Mouse (Mus musculus) liver, embryonic 14.5 days (tissue): ENCODE results near the gene Ube2r2. TPM values are rescaled to one million over a fixed set of nuclear protein-coding genes. Genes with fewer than 3 reads are reported as not detected.

Experiments
- ATAC-seq: fragments of 200-750 bp; cut with Nextera tagmentation; 2 replicates; pipeline ENCODE4 v1.8.0; 2017; ENCODE audit warnings: moderate number of reproducible peaks, mild to moderate bottlenecking, moderate library complexity; ENCODE audit not compliant: insufficient read depth
- DNase-seq, 3 experiments: peaks; one replicate each; pipeline ENCODE4 v3.0.0-alpha.2; 2012 to 2013; ENCODE audit warnings: low read depth in 3 of 3, low spot score in 3 of 3
- H3K27ac ChIP-seq: fragments of 300-500 bp; sonication (generic); 2 replicates; pipeline ENCODE4 v1.5.1; 2014; ENCODE audit warnings: moderate library complexity, mild to moderate bottlenecking, control low read depth, inconsistent platforms
- H3K27me3 ChIP-seq: fragments of 300-500 bp; sonication (generic); 2 replicates; pipeline ENCODE4 v1.6.1; 2014; ENCODE audit warnings: mild to moderate bottlenecking, low read length, moderate library complexity; ENCODE audit not compliant: control insufficient read depth, insufficient read depth
- H3K36me3 ChIP-seq: fragments of 300-500 bp; sonication (generic); replicated peaks from 2 replicates; pipeline ENCODE4 v1.6.1; 2014; ENCODE audit warnings: low read depth; ENCODE audit not compliant: control insufficient read depth, insufficient read depth
- H3K4me1 ChIP-seq, 2 experiments: fragments of 200-500 bp in 1 of 2; fragments of 300-500 bp in 1 of 2; sonication (generic) in 1 of 2; replicated peaks; 2 replicates each; pipeline ENCODE4 v1.6.1; 2012 to 2014; ENCODE audit warnings: antibody characterized with exemption in 1 of 2, inconsistent platforms in 1 of 2, low read length in 1 of 2; ENCODE audit not compliant: control insufficient read depth in 2 of 2, insufficient read depth in 2 of 2
- H3K4me2 ChIP-seq: fragments of 300-500 bp; sonication (generic); 2 replicates; pipeline ENCODE4 v1.6.1; 2014; ENCODE audit warnings: low read depth, mild to moderate bottlenecking, control low read depth, moderate library complexity
- H3K4me3 ChIP-seq, 2 experiments: fragments of 200-500 bp in 1 of 2; fragments of 300-500 bp in 1 of 2; sonication (generic) in 1 of 2; 2 replicates each; pipeline ENCODE4 v1.5.1; 2012 to 2014; ENCODE audit warnings: low read depth in 2 of 2, low read length in 2 of 2, mild to moderate bottlenecking in 2 of 2, control low read depth in 1 of 2, inconsistent platforms in 1 of 2, moderate library complexity in 1 of 2; ENCODE audit not compliant: insufficient read depth in 1 of 2
- H3K9ac ChIP-seq: fragments of 300-500 bp; sonication (generic); replicated peaks from 2 replicates; pipeline ENCODE4 v1.6.1; 2014; ENCODE audit warnings: mild to moderate bottlenecking, control low read depth, moderate library complexity
- H3K9me3 ChIP-seq: fragments of 300-500 bp; sonication (generic); 2 replicates; pipeline ENCODE4 v1.6.1; 2016; ENCODE audit warnings: low read length, mixed read lengths; ENCODE audit not compliant: control insufficient read depth
- CTCF ChIP-seq: IDR thresholded peaks from 2 replicates; pipeline ENCODE4 v1.5.1; 2016; ENCODE audit warnings: antibody characterized with exemption, low read depth, control low read depth
- EP300 ChIP-seq: IDR thresholded peaks from 2 replicates; pipeline ENCODE4 v1.6.1; 2016; ENCODE audit warnings: antibody characterized with exemption, low read depth
- WGBS: fragments of 180-500 bp; shearing (Covaris S2); extraction: QIAGEN DNeasy Blood & Tissue Kit; methylation state at CpG from one replicate; pipeline ENCODE4 v1.1.7; 2014; ENCODE audit not compliant: insufficient replicate concordance; 5-methylcytosine and 5-hydroxymethylcytosine counted together
- polyA plus RNA-seq, 2 experiments: library from polyadenylated mRNA; depleted of rRNA in 1 of 2; stranded (reverse) in 1 of 2; unstranded in 1 of 2; fragments of >200 nt; fragmentation: Nextera tagmentation in 1 of 2; extraction: Ambion mirVana in 1 of 2; gene quantifications; 2 replicates each; pipeline versions ENCODE4 v1.2.1 to v1.2.3; 2012 to 2014

The Ube2r2 gene
- polyA plus RNA-seq, 2 experiments = 31.9 to 44.4 TPM

DNA sequence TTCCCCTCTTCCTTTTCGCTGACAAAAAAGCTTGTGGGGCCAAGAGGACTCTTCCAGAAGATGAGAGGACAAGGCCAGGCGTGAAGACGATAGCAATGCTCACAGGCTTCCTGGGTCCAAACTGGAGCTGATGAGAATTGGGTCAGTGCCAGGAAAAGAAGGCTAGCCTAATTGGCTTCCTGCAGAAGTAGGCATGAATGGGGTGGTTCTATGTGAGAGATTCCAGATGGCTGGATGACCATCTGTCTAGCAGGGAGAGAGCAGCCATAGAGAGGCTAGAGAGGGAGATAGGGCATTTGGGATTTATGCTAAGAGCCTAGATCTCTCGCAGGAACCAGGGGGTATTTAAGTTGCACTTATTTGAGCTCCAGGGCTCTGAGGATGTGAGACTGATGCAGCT, 28.1 kb upstream of the Ube2r2 start:
- no peak overlapping the region for H3K27ac ChIP-seq
- H3K9me3 ChIP-seq = no peaks in the 10 kb centered on the region
- no peak overlapping the region for H3K4me2 ChIP-seq
- DNase-seq (no peak), ATAC-seq (no peak)
- H3K4me3 ChIP-seq = no peak overlapping the region
- no peak overlapping the region for H3K9ac ChIP-seq
- no peak for TF ChIP-seq EP300
- TF ChIP-seq CTCF = no peak
- H3K4me1 ChIP-seq = peaks cover 0 to 2% of the 10 kb centered on the region in 2 experiments; a peak in 2 of 4 replicates
- no peaks in the 10 kb centered on the region for H3K36me3 ChIP-seq
- H3K27me3 ChIP-seq = no peaks in the 10 kb centered on the region
- 52% methylated on average over 4 of the region's 4 CpGs for WGBS

DNA sequence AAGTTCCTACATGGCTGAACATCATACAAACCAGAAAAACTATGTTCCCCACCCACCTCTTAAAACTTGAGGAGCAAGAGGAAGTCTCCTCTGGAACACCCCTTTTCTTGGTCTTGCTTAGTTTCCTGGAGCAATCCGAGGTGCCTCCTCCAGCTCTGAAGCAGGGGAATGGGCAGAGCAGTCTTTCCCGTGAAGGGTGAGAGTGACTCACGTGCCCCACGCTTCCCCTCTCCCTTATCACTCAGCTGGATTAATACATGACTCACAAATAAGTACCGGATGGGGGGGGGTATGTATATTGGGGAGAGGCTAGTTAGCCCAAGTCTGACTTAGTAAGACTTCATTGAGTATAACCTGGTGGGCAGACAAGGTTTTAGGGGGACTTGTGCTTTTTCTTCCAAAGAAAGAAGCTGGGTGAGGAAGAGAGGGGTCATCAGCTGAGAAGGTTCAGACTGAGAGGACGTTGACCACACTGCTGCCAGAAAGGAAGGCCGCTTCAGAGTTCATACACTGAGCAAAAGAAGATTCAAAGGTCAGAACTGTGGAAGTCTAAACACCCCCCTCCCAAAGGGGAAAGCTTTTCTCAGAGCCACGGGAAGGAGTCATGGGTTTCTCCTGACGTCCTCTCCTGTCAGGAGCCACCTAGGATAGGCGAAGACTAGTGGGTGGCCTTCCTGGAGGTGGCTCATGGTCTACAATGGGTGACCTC, 26.7 kb upstream of the Ube2r2 start:
- H3K9ac ChIP-seq = no peak overlapping the region
- WGBS = 51% methylated on average over 10 of the region's 10 CpGs
- TF ChIP-seq EP300 = no peak
- TF ChIP-seq CTCF = no peak
- no peak overlapping the region for H3K4me2 ChIP-seq
- ATAC-seq (no peak), DNase-seq (no peak)
- no peaks in the 10 kb centered on the region for H3K27me3 ChIP-seq
- H3K4me1 ChIP-seq = peaks cover 0 to 2% of the 10 kb centered on the region in 2 experiments; a peak in 2 of 4 replicates
- no peaks in the 10 kb centered on the region for H3K9me3 ChIP-seq
- no peak overlapping the region for H3K27ac ChIP-seq
- H3K36me3 ChIP-seq = no peaks in the 10 kb centered on the region
- no peak overlapping the region for H3K4me3 ChIP-seq

DNA sequence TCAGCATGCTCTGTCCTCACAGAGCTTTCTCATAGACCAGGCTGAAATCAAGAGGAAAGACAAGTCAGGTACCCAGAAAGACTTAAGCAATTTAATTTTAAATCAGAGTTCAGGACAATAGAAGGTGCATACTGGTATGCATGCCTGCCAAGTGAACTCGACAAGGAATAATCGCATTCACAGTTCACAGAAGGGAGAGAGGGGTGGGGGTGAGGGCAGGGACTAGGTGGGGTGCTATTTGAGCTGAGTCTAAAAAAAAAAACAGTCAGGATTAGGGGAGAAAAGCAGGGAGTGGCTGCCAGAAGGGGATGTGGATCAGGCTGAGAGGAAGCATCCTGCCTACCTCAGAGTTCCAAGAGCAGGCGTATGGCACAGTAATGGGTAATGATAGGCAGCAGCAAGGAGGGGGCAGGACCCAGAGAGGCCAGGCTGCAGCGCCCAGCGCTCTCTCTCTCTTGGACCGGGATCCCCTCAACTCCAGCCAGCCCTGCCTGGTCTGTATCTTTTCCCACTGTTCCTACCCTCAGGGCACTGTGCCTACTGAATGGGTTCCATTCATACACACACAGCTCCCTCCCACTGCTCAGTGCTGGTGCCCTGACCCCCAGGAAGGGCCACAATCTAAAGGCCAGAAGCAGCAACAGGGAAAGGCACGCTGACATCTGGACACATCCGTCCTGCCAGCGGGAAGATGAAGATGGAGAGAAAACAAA, 21.0 kb upstream of the Ube2r2 start:
- no peak overlapping the region for H3K9ac ChIP-seq
- H3K27ac ChIP-seq = no peak overlapping the region
- H3K4me3 ChIP-seq = no peak overlapping the region
- H3K4me1 ChIP-seq = no peaks in the 10 kb centered on the region
- H3K9me3 ChIP-seq = no peaks in the 10 kb centered on the region
- H3K36me3 ChIP-seq = peaks cover 14% of the 10 kb centered on the region
- TF ChIP-seq EP300 (no peak), CTCF (no peak)
- DNase-seq = no peak
- no peak for ATAC-seq
- 81% methylated on average over 9 of the region's 9 CpGs for WGBS
- H3K27me3 ChIP-seq = no peaks in the 10 kb centered on the region
- no peak overlapping the region for H3K4me2 ChIP-seq

DNA sequence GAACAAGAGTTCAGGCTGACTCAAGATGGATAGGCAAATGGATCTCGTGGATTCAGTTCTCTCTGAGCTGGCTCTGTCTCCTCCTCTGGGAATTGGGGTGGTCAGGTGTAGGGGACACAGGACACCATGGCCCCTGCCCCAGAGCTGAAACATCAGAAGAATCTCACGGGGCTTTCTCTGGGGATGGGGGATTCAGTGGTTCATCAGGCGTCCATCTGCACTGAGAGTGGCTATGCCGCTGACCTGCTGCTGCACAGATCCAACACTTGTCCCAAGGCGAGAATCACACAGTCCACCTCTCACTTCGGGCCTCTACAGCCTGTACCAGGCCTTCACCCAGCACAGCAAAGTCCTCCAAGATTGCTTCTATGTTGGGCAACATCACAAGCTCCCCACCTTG, 20.5 kb upstream of the Ube2r2 start:
- Histone ChIP-seq H3K4me3 (no peak overlapping the region), H3K4me1 (no peaks in the 10 kb centered on the region), H3K27ac (no peak overlapping the region), H3K9me3 (no peaks in the 10 kb centered on the region), H3K4me2 (no peak overlapping the region), H3K27me3 (no peaks in the 10 kb centered on the region), H3K9ac (no peak overlapping the region), H3K36me3 (peaks cover 14% of the 10 kb centered on the region)
- DNase-seq (no peak), ATAC-seq (no peak)
- WGBS = 79% methylated on average over 6 of the region's 6 CpGs
- TF ChIP-seq EP300 (no peak), CTCF (no peak)

DNA sequence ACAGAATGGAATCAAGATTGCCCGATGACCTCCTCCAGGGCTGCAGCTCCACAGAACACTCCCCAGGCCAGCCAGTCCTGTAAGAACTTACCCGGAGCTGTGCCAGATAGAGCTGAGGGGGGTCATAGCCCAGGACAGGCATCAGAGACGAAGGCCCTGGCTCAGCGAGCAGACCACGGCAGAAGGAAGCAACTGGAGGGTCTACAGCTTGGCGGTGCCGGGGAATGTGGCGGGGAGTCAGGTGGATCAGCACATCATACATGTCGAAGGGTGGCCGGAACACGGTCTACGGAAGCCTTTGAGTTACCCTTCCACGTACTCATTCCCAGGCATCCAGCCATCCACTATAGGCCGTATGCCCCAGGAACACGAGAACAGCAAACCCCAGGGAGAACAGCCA, 19.8 kb upstream of the Ube2r2 start:
- no peak for DNase-seq
- no peak overlapping the region for H3K4me2 ChIP-seq
- ATAC-seq = no peak
- H3K27me3 ChIP-seq = no peaks in the 10 kb centered on the region
- no peak for TF ChIP-seq CTCF
- H3K9ac ChIP-seq = no peak overlapping the region
- H3K27ac ChIP-seq = no peak overlapping the region
- H3K4me3 ChIP-seq = no peak overlapping the region
- WGBS = 85% methylated on average over 15 of the region's 15 CpGs
- no peaks in the 10 kb centered on the region for H3K9me3 ChIP-seq
- H3K4me1 ChIP-seq = no peaks in the 10 kb centered on the region
- peaks cover 15% of the 10 kb centered on the region for H3K36me3 ChIP-seq
